In the genomic region with DNA sequence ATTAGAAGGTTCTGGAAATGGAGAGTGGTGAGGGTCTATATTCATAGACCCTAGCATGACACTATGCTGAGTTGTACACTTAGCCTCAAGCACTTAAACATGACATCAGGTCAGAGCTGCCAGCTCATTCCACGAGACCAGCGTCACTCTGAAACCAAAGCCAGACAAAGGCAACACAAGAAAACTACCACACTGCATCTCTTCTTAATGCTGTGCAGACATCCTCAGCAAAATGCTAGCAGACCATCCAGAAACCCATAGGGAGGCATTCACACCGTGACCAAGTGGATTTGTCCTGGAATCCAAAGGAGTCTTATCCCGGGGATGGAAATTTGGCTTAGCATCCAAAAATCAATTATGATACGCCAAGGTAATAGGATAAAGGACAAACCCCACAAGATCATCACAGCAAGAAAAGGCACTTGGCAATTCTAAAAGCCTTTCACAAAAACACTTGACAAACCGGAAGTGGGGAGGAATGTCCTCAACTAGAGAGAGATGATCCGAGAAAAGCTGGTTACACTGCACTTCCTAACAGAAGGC, we compare ENCODE assay signal across 20 mouse cellular contexts.
"Had no signal": no experiment of that assay in that cellular context is flagged by ENCODE, and none has a peak within 500 bp of the region (broad histone marks: within the 10 kb centered on the region; RNA-seq: fewer than 3 reads in every experiment).

No protein-coding gene starts in this region.

- H3K9me3 ChIP-seq: kidney, embryonic 15.5 days; limb, embryonic 12.5 days; limb, embryonic 15.5 days; lung, embryonic 15.5 days; neural tube, embryonic 12.5 days; neural tube, embryonic 15.5 days; stomach, embryonic 15.5 days had no signal

- H3K27ac ChIP-seq: kidney, embryonic 15.5 days; limb, embryonic 12.5 days; limb, embryonic 15.5 days; liver, embryonic 14.5 days; lung, embryonic 15.5 days; neural tube, embryonic 12.5 days; neural tube, embryonic 15.5 days; stomach, embryonic 15.5 days had no signal

- ATAC-seq: intestine, postnatal 0 days had no signal

- H3K4me1 ChIP-seq: limb, embryonic 12.5 days; stomach, embryonic 15.5 days had no signal

- H3K4me3 ChIP-seq: kidney, embryonic 15.5 days; limb, embryonic 12.5 days; limb, embryonic 15.5 days; lung, embryonic 15.5 days; neural tube, embryonic 12.5 days; neural tube, embryonic 15.5 days; stomach, embryonic 15.5 days had no signal

- H3K36me3 ChIP-seq: kidney, embryonic 15.5 days; limb, embryonic 12.5 days; limb, embryonic 15.5 days; lung, embryonic 15.5 days; neural tube, embryonic 12.5 days; neural tube, embryonic 15.5 days; stomach, embryonic 15.5 days had no signal

- H3K4me2 ChIP-seq: kidney, embryonic 15.5 days; limb, embryonic 12.5 days; limb, embryonic 15.5 days; liver, embryonic 11.5 days; lung, embryonic 15.5 days; neural tube, embryonic 12.5 days; neural tube, embryonic 15.5 days; stomach, embryonic 15.5 days had no signal

- DNase-seq: kidney, adult 8-10 months; kidney, postnatal 10 days; kidney, postnatal 36 days; left cerebral cortex, postnatal 4 days; lung, adult 18-20 months; lung, postnatal 10 days; lung, postnatal 4 days; right cerebral cortex, postnatal 25 days; spleen, adult 18-20 months; thymus, postnatal 36 days had no signal

- H3K27me3 ChIP-seq: kidney, embryonic 15.5 days; limb, embryonic 12.5 days; lung, embryonic 15.5 days; neural tube, embryonic 12.5 days; neural tube, embryonic 15.5 days; stomach, embryonic 15.5 days had no signal

- H3K9ac ChIP-seq: kidney, embryonic 15.5 days; limb, embryonic 12.5 days; limb, embryonic 15.5 days; liver, embryonic 14.5 days; lung, embryonic 15.5 days; neural tube, embryonic 12.5 days; neural tube, embryonic 15.5 days; stomach, embryonic 15.5 days had no signal
